Mouse (Mus musculus) liver, postnatal 0 days (tissue): ENCODE results near the gene Pdzd2.

Experiments used
- CTCF ChIP-seq: sonication (generic); IDR thresholded peaks from 2 replicates; pipeline ENCODE4 v1.5.1; 2016; ENCODE audit warnings: antibody characterized with exemption, low read depth
- EP300 ChIP-seq: IDR thresholded peaks from 2 replicates; pipeline ENCODE4 v1.6.1; 2016; ENCODE audit warnings: antibody characterized with exemption, low read depth, mild to moderate bottlenecking

- TF ChIP-seq CTCF (no peak), EP300 (no peak)
Measured at GRCm38 (mm10) chr15:12513526-12513925, 226.2 kb downstream of the Pdzd2 start.
